Mouse (Mus musculus): ENCODE measurements at regions not wholly inside any gene's neighbourhood (a gene's known extent, or its start where the extent isn't known, plus 50 kb on each side); places are given as distances from the start of the nearest gene placed in this dataset.

- no peak for DNase-seq
Observed at GRCm38 (mm10) chr16:9121581-9121980, 291.7 kb downstream of the 1810013L24Rik start.

- DNase-seq, result no peak
Observed at GRCm38 (mm10) chr16:9132113-9132512, 302.2 kb downstream of the 1810013L24Rik start.

GRCm38 (mm10) chr16:9132778-9133177 lies 302.9 kb downstream of the 1810013L24Rik start:
- no peak for DNase-seq

- DNase-seq, result no peak
Observed at GRCm38 (mm10) chr16:9135377-9135776, 305.5 kb downstream of the 1810013L24Rik start.

- no peak for DNase-seq
Observed at GRCm38 (mm10) chr16:9138552-9139224, 308.8 kb downstream of the 1810013L24Rik start.

- peak; percentile 45 for DNase-seq
Observed at GRCm38 (mm10) chr16:9139405-9139804, 309.5 kb downstream of the 1810013L24Rik start.

GRCm38 (mm10) chr16:9149209-9150135 lies 319.6 kb downstream of the 1810013L24Rik start:
- DNase-seq, result no peak

- no peak for DNase-seq
Observed at GRCm38 (mm10) chr16:9151936-9152335, 322.0 kb downstream of the 1810013L24Rik start.

GRCm38 (mm10) chr16:9153501-9153900 lies 323.6 kb downstream of the 1810013L24Rik start:
- DNase-seq, result no peak

- DNase-seq, result peak; percentile 1
Observed at GRCm38 (mm10) chr16:9165763-9166310, 335.9 kb downstream of the 1810013L24Rik start.

- DNase-seq, result no peak
Observed at GRCm38 (mm10) chr16:9176402-9176801, 346.5 kb downstream of the 1810013L24Rik start.

GRCm38 (mm10) chr16:9195821-9196220 lies 365.9 kb downstream of the 1810013L24Rik start:
- DNase-seq, result no peak

- no peak for DNase-seq
Observed at GRCm38 (mm10) chr16:9198903-9199532, 369.1 kb downstream of the 1810013L24Rik start.

- DNase-seq, result no peak
Observed at GRCm38 (mm10) chr16:9208602-9209001, 378.7 kb downstream of the 1810013L24Rik start.

- DNase-seq, result no peak
Observed at GRCm38 (mm10) chr16:9211485-9211884, 381.6 kb downstream of the 1810013L24Rik start.

- no peak for DNase-seq
Observed at GRCm38 (mm10) chr16:9215131-9215530, 385.2 kb downstream of the 1810013L24Rik start.

GRCm38 (mm10) chr16:9217361-9217760 lies 387.5 kb downstream of the 1810013L24Rik start:
- DNase-seq, result no peak

GRCm38 (mm10) chr16:9230178-9230577 lies 400.3 kb downstream of the 1810013L24Rik start:
- DNase-seq, result no peak

GRCm38 (mm10) chr16:9242099-9242498 lies 412.2 kb downstream of the 1810013L24Rik start:
- DNase-seq, result no peak

- DNase-seq, result no peak
Observed at GRCm38 (mm10) chr16:9247198-9247597, 417.3 kb downstream of the 1810013L24Rik start.

- no peak for DNase-seq
Observed at GRCm38 (mm10) chr16:9253054-9253453, 423.2 kb downstream of the 1810013L24Rik start.

- DNase-seq, result no peak
Observed at GRCm38 (mm10) chr16:9255351-9255750, 425.5 kb downstream of the 1810013L24Rik start.

GRCm38 (mm10) chr16:9260966-9261365 lies 431.1 kb downstream of the 1810013L24Rik start:
- no peak for DNase-seq

All from lung, postnatal 14 days (tissue).